Mouse (Mus musculus): ENCODE results near the gene Rcsd1.

DNA sequence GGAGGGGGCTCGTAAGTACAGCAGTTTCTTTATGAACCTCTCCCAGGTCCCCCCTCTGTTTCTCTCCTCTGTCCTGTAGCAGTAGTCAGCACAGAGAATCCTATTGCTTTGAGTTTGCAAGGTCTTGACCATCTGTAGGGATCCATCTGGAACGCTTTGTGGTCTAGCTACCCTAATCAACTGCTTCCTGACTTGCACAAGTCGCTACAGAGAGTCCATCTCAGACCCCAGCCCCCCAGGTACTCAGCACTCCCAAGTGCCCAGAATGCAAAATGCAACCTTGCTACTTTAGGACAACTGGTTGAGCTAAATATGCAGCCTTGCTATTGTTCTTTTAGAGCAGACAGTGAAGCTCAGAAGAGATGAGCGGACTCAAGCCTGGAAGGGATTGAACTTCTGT is 3.1 kb downstream of the Rcsd1 start:
- TF ChIP-seq CTCF (IDR thresholded peaks at IDR 0.05; ENCODE audit: insufficient read depth, low read length) (no peak), POLR2A (IDR thresholded peaks at IDR 0.05; ENCODE audit: borderline replicate concordance, extremely low read depth, low read depth, low read length) (no peak)

All from lung, adult 2 months (tissue).